Mouse (Mus musculus): ENCODE measurements around the gene Sorbs1.
A peak's percentile ranks its signal among the peaks of the same experiment; 100 is the strongest.

Gene Sorbs1

GRCm38 (mm10) chr19:40425326-40425725 is 88.3 kb downstream of the Sorbs1 start:
- no peaks in the 10 kb centered on the region for H3K9me3 ChIP-seq (ENCODE audit: low read length)
- TF ChIP-seq CTCF (conservative IDR thresholded peaks at IDR 0.05; ENCODE audit: low read length): no peak
- TF ChIP-seq POU5F1 (IDR thresholded peaks at IDR 0.05; ENCODE audit: borderline replicate concordance, low read length): no peak
- TF ChIP-seq NANOG (IDR thresholded peaks at IDR 0.05; ENCODE audit: borderline replicate concordance, low read length): no peak
- H3K36me3 ChIP-seq (ENCODE audit: insufficient read depth, low read length): no peaks in the 10 kb centered on the region
- H3K4me1 ChIP-seq (replicated peaks; ENCODE audit: low read depth, low read length): peaks cover 18% of the 10 kb centered on the region
- no peak overlapping the region for H3K4me3 ChIP-seq (replicated peaks; ENCODE audit: low read length)
- no peaks in the 10 kb centered on the region for H3K27me3 ChIP-seq (ENCODE audit: insufficient read depth, low read length)

GRCm38 (mm10) chr19:40421037-40421436 is 92.5 kb downstream of the Sorbs1 start:
- no peak overlapping the region for H3K4me3 ChIP-seq (replicated peaks; ENCODE audit: low read length)
- peaks cover 5% of the 10 kb centered on the region for H3K4me1 ChIP-seq (replicated peaks; ENCODE audit: low read depth, low read length)
- H3K27me3 ChIP-seq (ENCODE audit: insufficient read depth, low read length): no peaks in the 10 kb centered on the region
- TF ChIP-seq NANOG (IDR thresholded peaks at IDR 0.05; ENCODE audit: borderline replicate concordance, low read length): no peak
- TF ChIP-seq POU5F1 (IDR thresholded peaks at IDR 0.05; ENCODE audit: borderline replicate concordance, low read length): no peak
- no peak for TF ChIP-seq CTCF (conservative IDR thresholded peaks at IDR 0.05; ENCODE audit: low read length)
- H3K9me3 ChIP-seq (ENCODE audit: low read length): no peaks in the 10 kb centered on the region
- no peaks in the 10 kb centered on the region for H3K36me3 ChIP-seq (ENCODE audit: insufficient read depth, low read length)

GRCm38 (mm10) chr19:40419315-40419714 is 94.3 kb downstream of the Sorbs1 start:
- no peak for TF ChIP-seq CTCF (conservative IDR thresholded peaks at IDR 0.05; ENCODE audit: low read length)
- no peak overlapping the region for H3K4me3 ChIP-seq (replicated peaks; ENCODE audit: low read length)
- no peaks in the 10 kb centered on the region for H3K9me3 ChIP-seq (ENCODE audit: low read length)
- H3K27me3 ChIP-seq (ENCODE audit: insufficient read depth, low read length): no peaks in the 10 kb centered on the region
- no peaks in the 10 kb centered on the region for H3K36me3 ChIP-seq (ENCODE audit: insufficient read depth, low read length)
- peaks cover 9% of the 10 kb centered on the region for H3K4me1 ChIP-seq (replicated peaks; ENCODE audit: low read depth, low read length)

- TF ChIP-seq NANOG (IDR thresholded peaks at IDR 0.05; ENCODE audit: borderline replicate concordance, low read length) (no peak), CTCF (conservative IDR thresholded peaks at IDR 0.05; ENCODE audit: low read length) (no peak), POU5F1 (IDR thresholded peaks at IDR 0.05; ENCODE audit: borderline replicate concordance, low read length) (no peak)
- peaks cover 10% of the 10 kb centered on the region for H3K4me1 ChIP-seq (replicated peaks; ENCODE audit: low read depth, low read length)
- no peaks in the 10 kb centered on the region for H3K9me3 ChIP-seq (ENCODE audit: low read length)
Measured at GRCm38 (mm10) chr19:40417155-40417821, 96.3 kb downstream of the Sorbs1 start.

GRCm38 (mm10) chr19:40415725-40416124 is 97.9 kb downstream of the Sorbs1 start:
- H3K4me3 ChIP-seq (replicated peaks; ENCODE audit: low read length): no peak overlapping the region
- H3K36me3 ChIP-seq (ENCODE audit: insufficient read depth, low read length): no peaks in the 10 kb centered on the region
- H3K9me3 ChIP-seq (ENCODE audit: low read length): no peaks in the 10 kb centered on the region
- H3K4me1 ChIP-seq (replicated peaks; ENCODE audit: low read depth, low read length): peaks cover 10% of the 10 kb centered on the region
- TF ChIP-seq POU5F1 (IDR thresholded peaks at IDR 0.05; ENCODE audit: borderline replicate concordance, low read length): no peak
- TF ChIP-seq CTCF (conservative IDR thresholded peaks at IDR 0.05; ENCODE audit: low read length): no peak
- no peak for TF ChIP-seq NANOG (IDR thresholded peaks at IDR 0.05; ENCODE audit: borderline replicate concordance, low read length)
- no peaks in the 10 kb centered on the region for H3K27me3 ChIP-seq (ENCODE audit: insufficient read depth, low read length)

More at GRCm38 (mm10) chr19:40417155-40417821, 96.3 kb downstream of the Sorbs1 start:
- H3K36me3 ChIP-seq (ENCODE audit: insufficient read depth, low read length): no peaks in the 10 kb centered on the region
- no peak overlapping the region for H3K4me3 ChIP-seq (replicated peaks; ENCODE audit: low read length)
- H3K27me3 ChIP-seq (ENCODE audit: insufficient read depth, low read length): no peaks in the 10 kb centered on the region

- no peaks in the 10 kb centered on the region for H3K9me3 ChIP-seq (ENCODE audit: low read length)
- H3K36me3 ChIP-seq (ENCODE audit: insufficient read depth, low read length): no peaks in the 10 kb centered on the region
- H3K4me3 ChIP-seq (replicated peaks; ENCODE audit: low read length): 0 out of 2 replicates have a peak overlapping the region, but pooled peaks have one; percentile 13
- no peak for TF ChIP-seq NANOG (IDR thresholded peaks at IDR 0.05; ENCODE audit: borderline replicate concordance, low read length)
- H3K27me3 ChIP-seq (ENCODE audit: insufficient read depth, low read length): no peaks in the 10 kb centered on the region
- H3K4me1 ChIP-seq (replicated peaks; ENCODE audit: low read depth, low read length): peaks cover 15% of the 10 kb centered on the region
Measured at GRCm38 (mm10) chr19:40414798-40415475, 98.6 kb downstream of the Sorbs1 start.

GRCm38 (mm10) chr19:40414386-40414785 is 99.2 kb downstream of the Sorbs1 start:
- no peaks in the 10 kb centered on the region for H3K9me3 ChIP-seq (ENCODE audit: low read length)
- H3K4me1 ChIP-seq (replicated peaks; ENCODE audit: low read depth, low read length): peaks cover 20% of the 10 kb centered on the region
- H3K4me3 ChIP-seq (replicated peaks; ENCODE audit: low read length): no peak overlapping the region
- H3K36me3 ChIP-seq (ENCODE audit: insufficient read depth, low read length): no peaks in the 10 kb centered on the region
- H3K27me3 ChIP-seq (ENCODE audit: insufficient read depth, low read length): no peaks in the 10 kb centered on the region
- TF ChIP-seq POU5F1 (IDR thresholded peaks at IDR 0.05; ENCODE audit: borderline replicate concordance, low read length) (no peak), NANOG (IDR thresholded peaks at IDR 0.05; ENCODE audit: borderline replicate concordance, low read length) (no peak), CTCF (conservative IDR thresholded peaks at IDR 0.05; ENCODE audit: low read length) (no peak)

GRCm38 (mm10) chr19:40411379-40411813 is 102.2 kb downstream of the Sorbs1 start:
- Histone ChIP-seq H3K4me1 (replicated peaks; ENCODE audit: low read depth, low read length) (peaks cover 22% of the 10 kb centered on the region), H3K4me3 (replicated peaks; ENCODE audit: low read length) (no peak overlapping the region), H3K36me3 (ENCODE audit: insufficient read depth, low read length) (no peaks in the 10 kb centered on the region), H3K9me3 (ENCODE audit: low read length) (no peaks in the 10 kb centered on the region), H3K27me3 (ENCODE audit: insufficient read depth, low read length) (no peaks in the 10 kb centered on the region)
- TF ChIP-seq NANOG (IDR thresholded peaks at IDR 0.05; ENCODE audit: borderline replicate concordance, low read length): no peak
- TF ChIP-seq POU5F1 (IDR thresholded peaks at IDR 0.05; ENCODE audit: borderline replicate concordance, low read length): no peak
- TF ChIP-seq CTCF (conservative IDR thresholded peaks at IDR 0.05; ENCODE audit: low read length): no peak

All from E14TG2a.4 (cell line).